Mouse (Mus musculus) hindbrain, postnatal 0 days (tissue): ENCODE results near the gene Zfp865. TPM values are rescaled to one million over a fixed set of nuclear protein-coding genes. Genes with fewer than 3 reads are reported as not detected.

Source experiments
- ATAC-seq: fragments of 200-750 bp; cut with Nextera tagmentation; 2 replicates; pipeline ENCODE4 v1.8.0; 2017; ENCODE audit warnings: mild to moderate bottlenecking, moderate TSS enrichment, moderate library complexity
- DNase-seq: peaks from one replicate; pipeline ENCODE4 v3.0.0-alpha.2; 2015; ENCODE audit warnings: low spot score
- H3K27ac ChIP-seq: fragments of 300-500 bp; sonication (generic); 2 replicates; pipeline ENCODE4 v1.5.1; 2014; ENCODE audit warnings: mild to moderate bottlenecking
- H3K27me3 ChIP-seq: fragments of 300-500 bp; sonication (generic); 2 replicates; pipeline ENCODE4 v1.6.1; 2014; ENCODE audit warnings: low read length, mixed read lengths; ENCODE audit not compliant: insufficient read depth
- H3K36me3 ChIP-seq: fragments of 300-500 bp; sonication (generic); 2 replicates; pipeline ENCODE4 v1.6.1; 2014; ENCODE audit warnings: low read length, mixed read lengths; ENCODE audit not compliant: insufficient read depth
- H3K4me1 ChIP-seq: fragments of 300-500 bp; sonication (generic); 2 replicates; pipeline ENCODE4 v1.6.1; 2014; ENCODE audit warnings: antibody characterized with exemption, low read length, mixed read lengths; ENCODE audit not compliant: insufficient read depth
- H3K4me2 ChIP-seq: fragments of 300-500 bp; sonication (generic); 2 replicates; pipeline ENCODE4 v1.6.1; 2014; ENCODE audit warnings: low read depth, mild to moderate bottlenecking, low read length, moderate library complexity, mixed read lengths
- H3K4me3 ChIP-seq: fragments of 300-500 bp; sonication (generic); 2 replicates; pipeline ENCODE4 v1.5.1; 2014; ENCODE audit warnings: low read length
- H3K9ac ChIP-seq: fragments of 300-500 bp; sonication (generic); replicated peaks from 2 replicates; pipeline ENCODE4 v1.6.1; 2014; ENCODE audit warnings: mild to moderate bottlenecking, low read length, moderate library complexity, mixed read lengths
- H3K9me3 ChIP-seq: fragments of 300-500 bp; sonication (generic); 2 replicates; pipeline ENCODE4 v1.6.1; 2016; ENCODE audit warnings: low read length, mixed read lengths
- CTCF ChIP-seq: IDR thresholded peaks from 2 replicates; pipeline ENCODE4 v1.5.1; 2016; ENCODE audit warnings: antibody characterized with exemption, control low read depth, low read depth
- WGBS: fragments of 180-500 bp; shearing (Covaris S2); extraction: QIAGEN DNeasy Blood & Tissue Kit; methylation state at CpG from one replicate; pipeline ENCODE4 v1.1.7; 2014; 5-methylcytosine and 5-hydroxymethylcytosine counted together
- polyA plus RNA-seq: library from polyadenylated mRNA; unstranded; fragments of >200 nt; fragmentation: Nextera tagmentation; extraction: Ambion mirVana; gene quantifications from 2 replicates; pipeline ENCODE4 v1.2.1, GENCODE M21; 2015
- total RNA-seq: library from RNA; depleted of rRNA; stranded (reverse); fragments of >200 nt; gene quantifications from 2 replicates; pipeline ENCODE4 v1.2.3, GENCODE M21; 2014

The Zfp865 gene
- total and polyA plus RNA-seq, 2 experiments from 2014 or later = 5.4 to 41.5 TPM

DNA sequence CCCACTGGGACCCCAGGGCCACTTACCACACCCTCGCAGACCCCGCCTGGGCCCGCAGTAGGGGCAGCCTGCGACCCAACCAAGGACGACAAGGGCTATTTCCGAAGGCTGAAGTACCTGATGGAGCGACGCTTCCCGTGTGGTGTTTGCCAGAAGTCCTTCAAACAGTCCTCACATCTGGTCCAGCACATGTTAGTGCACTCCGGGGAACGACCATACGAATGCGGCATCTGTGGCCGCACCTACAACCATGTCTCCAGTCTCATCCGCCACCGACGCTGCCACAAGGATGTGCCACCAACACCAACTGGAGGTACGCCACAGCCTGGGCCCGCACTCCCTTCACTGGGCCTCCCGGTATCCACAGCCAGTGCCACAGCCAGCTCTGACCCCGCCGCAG, 9.4 kb downstream of the Zfp865 start:
- no peak for TF ChIP-seq CTCF
- Histone ChIP-seq H3K4me3 (no peak overlapping the region), H3K9ac (no peak overlapping the region)

DNA sequence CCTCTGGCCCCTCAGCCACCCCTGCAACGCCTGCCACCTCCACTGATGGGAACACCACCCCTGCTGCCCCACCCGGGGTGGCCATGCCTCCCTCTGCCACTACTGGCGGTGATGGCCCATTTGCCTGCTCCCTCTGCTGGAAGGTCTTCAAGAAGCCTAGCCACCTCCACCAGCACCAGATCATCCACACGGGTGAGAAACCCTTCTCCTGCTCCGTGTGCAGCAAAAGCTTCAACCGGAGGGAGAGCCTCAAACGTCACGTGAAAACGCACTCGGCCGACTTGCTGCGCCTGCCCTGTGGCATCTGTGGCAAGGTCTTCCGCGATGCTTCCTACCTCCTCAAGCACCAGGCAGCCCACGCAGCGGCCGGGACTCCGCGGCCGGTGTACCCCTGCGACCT, 9.8 kb downstream of the Zfp865 start:
- no peak for ATAC-seq

More for the DNA sequence above, 9.4 kb downstream of the Zfp865 start:
- H3K27ac ChIP-seq = no peak overlapping the region
- 95% methylated on average over 22 of the region's 22 CpGs for WGBS
- no peaks in the 10 kb centered on the region for H3K4me1 ChIP-seq
- H3K9me3 ChIP-seq = 0 out of 2 replicates have a peak, but pooled peaks cover 5% of the 10 kb centered on the region
- H3K4me2 ChIP-seq = no peak overlapping the region
- H3K36me3 ChIP-seq = peaks cover 41% of the 10 kb centered on the region
- DNase-seq (no peak), ATAC-seq (no peak)
- no peaks in the 10 kb centered on the region for H3K27me3 ChIP-seq

DNA sequence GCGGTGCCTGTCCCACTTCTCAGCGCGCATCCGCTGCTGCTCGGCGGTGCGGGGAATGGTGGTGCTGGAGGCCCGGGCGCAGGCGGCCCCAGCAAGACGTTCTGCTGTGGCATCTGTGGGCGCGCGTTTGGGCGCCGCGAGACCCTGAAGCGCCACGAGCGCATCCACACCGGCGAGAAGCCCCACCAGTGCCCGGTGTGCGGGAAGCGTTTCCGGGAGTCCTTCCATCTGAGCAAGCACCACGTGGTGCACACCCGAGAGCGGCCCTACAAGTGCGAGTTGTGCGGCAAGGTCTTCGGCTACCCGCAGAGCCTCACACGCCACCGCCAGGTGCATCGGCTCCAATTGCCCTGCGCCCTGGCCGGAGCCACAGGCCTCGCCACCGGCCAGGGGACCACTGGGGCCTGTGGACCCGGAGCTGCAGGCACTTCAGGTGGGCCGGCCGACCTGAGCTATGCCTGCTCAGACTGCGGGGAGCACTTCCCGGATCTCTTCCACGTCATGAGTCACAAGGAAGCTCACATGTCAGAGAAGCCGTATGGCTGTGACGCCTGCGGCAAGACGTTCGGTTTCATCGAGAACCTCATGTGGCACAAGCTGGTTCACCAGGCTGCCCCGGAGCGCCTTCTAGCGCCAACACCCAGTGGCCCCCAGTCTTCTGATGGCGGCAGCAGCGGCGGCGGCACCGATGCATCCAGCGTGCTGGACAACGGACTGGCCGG, 10.5 kb downstream of the Zfp865 start:
- DNase-seq = no peak

More for the DNA sequence above, 9.8 kb downstream of the Zfp865 start:
- peaks cover 41% of the 10 kb centered on the region for H3K36me3 ChIP-seq
- no peaks in the 10 kb centered on the region for H3K27me3 ChIP-seq
- DNase-seq = no peak
- WGBS = 92% methylated on average over 21 of the region's 21 CpGs
- 0 out of 2 replicates have a peak, but pooled peaks cover 5% of the 10 kb centered on the region for H3K9me3 ChIP-seq
- no peak overlapping the region for H3K4me2 ChIP-seq
- TF ChIP-seq CTCF = no peak; the same call in 1 of the 2 replicates
- no peak overlapping the region for H3K9ac ChIP-seq
- no peak overlapping the region for H3K27ac ChIP-seq
- H3K4me3 ChIP-seq = no peak overlapping the region
- no peaks in the 10 kb centered on the region for H3K4me1 ChIP-seq

DNA sequence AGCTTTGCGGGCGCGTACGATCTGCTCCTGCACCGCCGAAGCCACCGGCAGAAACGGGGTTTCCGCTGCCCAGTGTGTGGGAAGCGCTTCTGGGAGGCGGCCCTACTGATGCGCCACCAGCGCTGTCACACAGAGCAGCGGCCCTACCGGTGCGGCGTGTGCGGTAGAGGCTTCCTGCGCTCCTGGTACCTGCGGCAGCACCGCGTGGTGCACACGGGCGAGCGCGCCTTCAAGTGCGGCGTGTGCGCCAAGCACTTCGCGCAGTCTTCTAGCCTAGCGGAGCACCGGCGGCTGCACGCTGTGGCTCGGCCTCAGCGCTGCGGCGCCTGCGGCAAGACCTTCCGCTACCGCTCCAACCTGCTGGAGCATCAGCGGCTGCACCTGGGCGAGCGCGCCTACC, 11.3 kb downstream of the Zfp865 start:
- 78% methylated on average over 46 of the region's 46 CpGs for WGBS
- no peak overlapping the region for H3K4me3 ChIP-seq
- ATAC-seq = no peak
- H3K4me1 ChIP-seq = no peaks in the 10 kb centered on the region
- H3K4me2 ChIP-seq = no peak overlapping the region
- H3K27me3 ChIP-seq = no peaks in the 10 kb centered on the region
- H3K36me3 ChIP-seq = peaks cover 46% of the 10 kb centered on the region
- no peak for DNase-seq
- H3K27ac ChIP-seq = no peak overlapping the region
- no peak overlapping the region for H3K9ac ChIP-seq
- TF ChIP-seq CTCF = no peak
- H3K9me3 ChIP-seq = 0 out of 2 replicates have a peak, but pooled peaks cover 5% of the 10 kb centered on the region

More for the DNA sequence above, 10.5 kb downstream of the Zfp865 start:
- TF ChIP-seq CTCF = no peak
- ATAC-seq = no peak
- Histone ChIP-seq H3K27ac (no peak overlapping the region), H3K27me3 (no peaks in the 10 kb centered on the region), H3K9me3 (0 out of 2 replicates have a peak, but pooled peaks cover 5% of the 10 kb centered on the region), H3K4me2 (no peak overlapping the region), H3K4me1 (no peaks in the 10 kb centered on the region), H3K9ac (no peak overlapping the region), H3K4me3 (no peak overlapping the region), H3K36me3 (peaks cover 43% of the 10 kb centered on the region)
- WGBS = 86% methylated on average over 63 of the region's 63 CpGs

DNA sequence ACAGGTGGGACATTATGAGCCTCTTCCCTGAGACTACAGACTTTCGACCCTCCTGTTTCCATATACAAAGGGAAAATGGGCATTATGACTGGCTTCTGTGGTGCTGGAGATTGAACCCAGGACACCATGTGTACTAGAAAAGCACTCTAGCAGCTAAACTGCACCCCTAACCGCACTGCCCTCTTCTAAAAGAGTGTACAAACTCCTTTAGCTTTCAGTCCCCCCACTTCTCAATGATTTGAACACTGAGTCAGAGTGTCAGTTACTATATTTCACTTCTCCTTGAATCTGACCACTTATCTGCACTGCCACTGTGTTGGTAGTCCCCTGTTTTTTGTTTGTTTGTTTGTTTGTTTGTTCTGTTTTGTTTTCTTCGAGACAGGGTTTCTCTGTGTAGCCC, 13.6 kb downstream of the Zfp865 start, which contains the start of gene 4632433K11Rik:
Gene 4632433K11Rik (plus strand): TSS at position 301 of the 400 bp plus-strand sequence.
- ATAC-seq (no peak), DNase-seq (no peak)
- no peak within 1 kb of the TSS for H3K27ac ChIP-seq
- peaks cover 46% of the 10 kb centered on the region for H3K36me3 ChIP-seq
- H3K4me1 ChIP-seq = peaks cover 7% of the 10 kb centered on the region; the same call in 1 of the 2 replicates
- H3K4me3 ChIP-seq = no peak within 1 kb of the TSS
- H3K4me2 ChIP-seq = no peak within 1 kb of the TSS
- 94% methylated on average over 3 of the region's 3 CpGs for WGBS
- H3K27me3 ChIP-seq = no peaks in the 10 kb centered on the region
- TF ChIP-seq CTCF = no peak
- H3K9ac ChIP-seq = no peak within 1 kb of the TSS
- 0 out of 2 replicates have a peak, but pooled peaks cover 5% of the 10 kb centered on the region for H3K9me3 ChIP-seq

DNA sequence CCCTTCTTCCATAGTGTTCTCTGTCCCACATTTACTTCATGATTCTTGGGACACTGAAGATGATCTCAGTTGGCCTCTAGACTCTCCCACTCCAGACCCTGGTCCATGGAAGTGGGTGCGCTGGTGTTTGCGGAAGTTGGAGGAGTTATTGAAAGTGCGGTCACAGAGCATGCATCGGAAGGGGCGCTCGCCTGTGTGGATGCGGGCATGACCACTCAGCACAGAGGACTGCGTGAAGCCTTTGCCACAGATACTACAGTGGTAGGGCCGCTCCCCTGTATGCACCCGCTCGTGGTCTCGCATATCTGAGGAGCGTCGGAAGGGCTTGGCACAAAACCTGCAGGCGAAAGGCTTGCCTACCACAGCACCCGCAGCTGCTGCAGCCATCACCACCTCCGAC, 15.5 kb downstream of the Zfp865 start:
- no peak overlapping the region for H3K9ac ChIP-seq
- peaks cover 33% of the 10 kb centered on the region for H3K36me3 ChIP-seq
- no peak overlapping the region for H3K4me2 ChIP-seq
- no peak overlapping the region for H3K27ac ChIP-seq
- no peak for TF ChIP-seq CTCF
- no peaks in the 10 kb centered on the region for H3K9me3 ChIP-seq
- DNase-seq = no peak
- peaks cover 7% of the 10 kb centered on the region; the same call in 1 of the 2 replicates for H3K4me1 ChIP-seq
- no peak for ATAC-seq
- no peaks in the 10 kb centered on the region for H3K27me3 ChIP-seq
- no peak overlapping the region for H3K4me3 ChIP-seq
- 97% methylated on average over 17 of the region's 17 CpGs for WGBS

DNA sequence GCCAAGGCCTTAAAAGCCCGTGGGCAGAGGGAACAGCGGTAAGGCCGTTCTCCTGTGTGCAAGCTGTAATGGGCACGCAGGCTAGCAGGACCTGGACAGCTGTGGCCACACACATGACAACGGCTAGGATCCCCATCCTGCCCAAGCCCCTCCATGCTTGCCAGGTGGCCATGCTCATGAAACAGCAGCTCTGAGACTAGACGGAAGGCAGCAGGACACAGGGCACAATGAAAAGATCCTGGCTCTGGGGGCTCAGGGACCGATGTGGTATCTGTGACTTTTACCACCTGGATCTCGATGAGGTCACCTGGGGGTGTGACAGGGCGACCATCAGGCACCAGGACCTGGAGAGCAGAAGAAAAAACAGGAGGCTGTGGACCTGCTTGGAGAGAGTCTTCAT, 16.0 kb downstream of the Zfp865 start:
- Histone ChIP-seq H3K4me3 (no peak overlapping the region), H3K27me3 (no peaks in the 10 kb centered on the region), H3K9me3 (no peaks in the 10 kb centered on the region), H3K9ac (no peak overlapping the region), H3K4me1 (peaks cover 7% of the 10 kb centered on the region; the same call in 1 of the 2 replicates), H3K27ac (no peak overlapping the region), H3K36me3 (peaks cover 29% of the 10 kb centered on the region), H3K4me2 (no peak overlapping the region)
- no peak for TF ChIP-seq CTCF
- WGBS = 94% methylated on average over 9 of the region's 9 CpGs
- no peak for ATAC-seq
- DNase-seq = no peak
